Mouse (Mus musculus) testis, postnatal 10 days (tissue): ENCODE measurements around the gene Olfr1222.
"Not testable (repeated sequence)": the region's sequence is repeated elsewhere in the genome, so short reads cannot be mapped to it uniquely, and the experiment has no call there.

Source experiments
- DNase-seq: peaks from one replicate; pipeline ENCODE4 v3.0.0; 2021; ENCODE audit warnings: low spot score

Gene Olfr1222

DNA sequence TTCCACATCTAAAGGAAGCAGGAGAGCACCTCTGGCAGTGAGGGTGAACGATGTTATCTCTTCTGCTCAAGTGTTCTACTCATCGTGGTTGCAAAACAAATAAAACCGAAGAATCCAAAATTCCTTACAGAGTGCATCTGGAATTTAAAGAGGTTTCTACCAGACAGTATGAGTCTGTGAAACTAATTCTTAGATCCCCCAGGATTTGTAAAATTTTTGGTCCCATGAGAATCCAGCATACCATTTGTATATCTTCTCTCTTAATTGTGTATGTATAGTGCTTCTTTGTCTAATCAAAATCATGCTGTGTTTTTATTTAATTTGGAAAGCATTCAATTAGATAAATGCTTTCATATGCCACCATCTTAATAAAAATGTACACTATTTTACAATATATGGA lies at the start of gene Olfr1222:
Gene Olfr1222 (minus strand): TSS at position 101 of the 400 bp plus-strand sequence.
- DNase-seq: no peak

DNA sequence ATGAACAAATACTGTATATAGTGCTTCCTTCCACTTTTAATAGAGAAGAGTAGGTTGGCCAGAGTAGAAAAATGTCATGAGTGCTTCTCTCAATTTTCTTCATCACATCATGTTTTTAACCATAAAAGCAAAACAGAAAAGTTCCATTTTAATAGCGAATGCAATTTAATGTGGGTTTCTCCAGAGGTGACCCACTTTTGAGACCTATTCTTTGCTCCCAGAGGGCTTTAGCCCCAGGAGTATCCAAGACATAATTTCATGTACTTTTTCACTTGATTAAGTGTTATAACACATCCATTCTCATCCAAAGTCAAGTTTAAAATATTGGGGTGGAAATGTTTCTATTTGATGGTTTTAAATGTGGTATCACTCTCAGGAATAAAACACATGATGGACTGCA lies 41.7 kb upstream of the Olfr1222 start, which contains the start of gene Olfr1225:
Gene Olfr1225 (minus strand): TSS at position 101 of the 400 bp plus-strand sequence.
- DNase-seq: no peak

DNA sequence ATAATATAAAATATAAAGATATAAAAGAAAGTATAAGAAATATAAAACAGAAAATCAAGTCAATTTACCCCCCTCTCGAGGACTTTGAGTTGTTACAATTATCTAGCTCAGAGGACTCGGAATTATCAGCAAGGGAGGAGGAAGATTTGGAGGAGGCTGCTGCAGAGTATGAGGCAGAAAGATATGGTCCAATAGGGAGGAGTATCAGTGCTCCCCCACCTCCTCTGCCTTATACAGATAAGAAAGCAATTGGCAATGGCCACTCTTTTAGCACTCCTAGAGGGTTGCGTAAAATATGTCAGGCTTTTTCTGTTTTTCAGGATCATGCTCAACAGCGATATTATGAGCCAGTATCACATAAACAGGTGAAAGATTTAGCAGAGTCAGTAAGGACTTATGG lies 31.9 kb upstream of the Olfr1222 start:
- not testable (repeated sequence) for DNase-seq

DNA sequence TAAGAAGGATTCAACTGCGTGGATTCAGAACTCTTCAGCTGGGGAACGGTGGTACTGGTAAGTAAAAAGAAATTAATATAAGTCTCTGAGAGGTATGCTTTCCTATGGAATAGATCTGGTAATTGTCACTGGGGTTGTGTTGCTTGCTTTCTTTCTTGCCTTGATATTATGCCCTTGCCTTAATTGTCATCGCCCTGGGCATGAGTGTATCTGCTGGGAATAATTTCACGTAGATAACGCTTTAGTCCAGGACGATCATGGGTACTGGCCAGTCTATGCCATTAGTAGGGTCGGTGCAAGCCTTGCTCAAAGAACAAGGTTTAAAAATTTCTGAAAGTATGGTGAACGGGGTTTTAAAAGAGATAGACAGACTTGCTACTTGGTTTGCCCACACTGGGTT lies 31.1 kb upstream of the Olfr1222 start, which contains the start of gene Olfr1224-ps1:
Gene Olfr1224-ps1 (minus strand): TSS at position 101 of the 400 bp plus-strand sequence.
- not testable (repeated sequence) for DNase-seq

DNA sequence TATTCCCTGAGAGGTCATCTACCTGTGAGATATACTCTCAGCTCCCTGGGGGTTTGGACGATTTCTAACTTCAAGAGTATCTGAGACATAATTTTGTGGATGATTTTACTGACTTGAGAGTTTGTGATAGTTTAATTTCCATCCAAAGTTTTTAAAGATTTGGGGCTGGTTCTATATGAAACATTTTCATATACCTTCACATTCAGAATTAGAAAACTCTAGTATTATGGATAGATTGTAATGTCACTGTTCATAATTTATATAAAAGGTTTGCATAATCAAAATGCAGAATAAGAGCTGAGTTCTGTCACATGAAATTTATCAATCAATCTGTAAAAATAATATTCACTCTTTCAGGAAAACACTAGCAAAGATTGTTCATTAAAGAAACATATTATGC lies 18.6 kb upstream of the Olfr1222 start, which contains the start of gene Olfr1223:
Gene Olfr1223 (minus strand): TSS at position 101 of the 400 bp plus-strand sequence.
- no peak for DNase-seq

DNA sequence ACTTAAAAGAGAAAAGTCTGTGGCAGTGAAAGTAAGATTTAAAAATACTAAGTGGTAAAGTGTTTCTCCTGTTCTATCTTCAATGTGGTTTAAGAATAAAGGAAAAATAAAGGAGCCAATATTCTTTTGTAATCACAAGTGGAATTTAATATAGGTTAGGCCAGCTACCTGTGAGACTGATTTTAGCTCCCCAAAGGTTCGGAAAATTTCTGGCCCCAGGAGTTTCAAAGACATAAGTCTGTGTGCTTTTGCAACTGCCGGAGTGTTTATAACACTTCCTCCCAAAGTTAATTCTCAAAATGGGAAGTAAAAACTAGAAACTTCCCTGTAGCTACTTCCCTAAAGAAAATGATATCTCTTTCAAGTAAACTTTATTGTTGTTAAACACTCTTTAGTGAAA lies 15.7 kb downstream of the Olfr1222 start, which contains the start of gene Olfr1221:
Gene Olfr1221 (minus strand): TSS at position 101 of the 400 bp plus-strand sequence.
- DNase-seq: no peak

DNA sequence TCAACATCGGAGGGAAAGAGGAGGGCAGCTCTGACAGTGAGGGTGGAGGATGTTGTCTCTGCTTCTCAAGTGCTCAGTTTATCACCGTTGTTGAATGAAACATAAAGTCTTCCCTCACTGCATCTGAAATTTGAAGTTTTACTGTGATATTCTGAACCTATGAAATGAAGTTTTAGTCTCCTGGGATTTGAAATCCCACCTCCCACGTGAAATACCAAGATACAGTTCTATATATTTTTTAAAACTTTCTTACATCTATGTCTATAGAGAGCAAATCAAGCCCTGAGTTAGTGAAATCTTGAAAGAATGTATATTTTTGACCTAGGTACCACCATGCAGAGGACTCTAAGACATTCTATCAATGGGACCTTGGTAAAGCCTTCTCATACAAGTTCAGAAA lies 26.1 kb downstream of the Olfr1222 start, which contains the start of gene Olfr1220:
Gene Olfr1220 (minus strand): TSS at position 101 of the 400 bp plus-strand sequence.
- DNase-seq: no peak

DNA sequence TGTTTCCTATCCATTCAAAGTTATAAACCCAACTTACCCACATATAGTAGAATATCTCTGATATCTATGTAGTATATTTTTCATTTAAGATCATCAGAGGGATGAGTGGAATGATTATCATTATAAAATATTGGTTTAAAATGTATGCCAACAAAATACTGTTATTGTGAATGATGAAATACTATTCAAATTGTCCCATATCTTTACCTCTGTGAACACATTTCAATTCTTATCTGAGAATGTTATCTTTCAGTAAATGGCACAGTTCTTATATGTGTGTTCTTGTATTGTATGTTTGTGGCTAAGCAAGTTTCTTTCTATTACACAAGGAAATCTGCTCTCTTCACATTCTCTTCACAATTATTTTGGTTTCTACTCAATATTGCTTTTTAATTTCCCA lies 27.2 kb downstream of the Olfr1222 start:
- DNase-seq: no peak

DNA sequence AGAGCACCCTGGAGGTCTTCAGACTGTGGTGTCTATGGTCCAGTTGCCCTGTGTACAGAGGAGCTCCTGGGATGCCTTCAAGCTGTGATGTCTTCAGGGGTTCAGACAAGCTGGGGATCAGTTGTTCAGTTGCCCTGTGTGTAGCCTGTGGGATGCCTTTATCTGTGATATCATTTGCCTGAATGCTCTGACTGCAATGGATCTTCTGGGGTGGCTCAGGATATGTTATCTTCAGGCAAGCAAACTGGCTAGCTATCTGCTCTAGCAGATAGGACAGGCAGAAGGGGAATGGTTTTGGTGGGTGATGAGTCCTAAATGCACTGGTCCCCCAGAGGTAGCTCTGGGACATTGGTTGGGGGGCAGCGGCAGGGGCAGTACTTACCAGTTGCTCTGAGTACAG lies 39.0 kb downstream of the Olfr1222 start:
- DNase-seq: no peak

DNA sequence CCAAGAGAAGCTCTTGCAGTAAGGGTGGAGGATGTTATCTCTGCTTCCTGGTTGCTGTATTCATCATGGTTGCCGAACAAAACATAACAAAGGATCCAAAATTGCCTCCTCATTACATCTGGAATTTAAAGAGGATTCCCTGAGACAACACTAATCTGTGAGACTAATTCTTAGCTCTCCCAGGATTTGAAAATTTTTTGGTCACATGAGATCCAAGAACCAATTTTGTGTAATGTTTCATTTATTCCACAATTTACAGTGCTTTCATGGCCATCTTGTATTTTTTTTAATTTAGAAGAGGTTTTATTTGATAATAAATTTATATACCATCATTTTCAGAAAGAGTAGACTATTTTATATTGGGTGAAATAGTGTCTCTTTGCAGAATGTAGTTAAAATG lies 49.4 kb downstream of the Olfr1222 start, which contains the start of gene Olfr1219:
Gene Olfr1219 (minus strand): TSS at position 101 of the 400 bp plus-strand sequence.
- no peak for DNase-seq

DNA sequence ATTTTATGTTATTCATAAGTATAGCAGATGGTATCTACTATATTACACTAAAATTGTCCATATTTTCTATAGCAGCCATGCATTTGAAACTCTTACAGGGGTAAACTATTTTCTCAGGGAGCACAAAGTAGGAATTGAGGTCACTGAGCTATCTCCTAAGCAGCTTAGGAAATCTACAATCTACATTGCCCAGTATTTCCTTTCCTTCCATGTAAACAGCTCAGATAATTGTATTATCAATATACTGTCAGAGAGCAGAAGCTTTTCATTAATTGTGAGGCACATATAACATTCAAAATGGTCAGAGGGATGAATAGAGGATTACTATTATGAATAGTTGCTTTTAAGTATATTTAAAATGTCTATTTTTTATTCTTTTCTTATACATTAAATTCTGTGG lies 51.4 kb downstream of the Olfr1222 start:
- no peak for DNase-seq
